Mouse (Mus musculus): ENCODE measurements at regions not wholly inside any gene's neighbourhood (a gene's known extent, or its start where the extent isn't known, plus 50 kb on each side); places are given as distances from the start of the nearest gene placed in this dataset.
A peak's percentile ranks its signal among the peaks of the same experiment; 100 is the strongest.

GRCm38 (mm10) chr2:83337364-83337763, 306.9 kb upstream of the Zc3h15 start:
- Histone ChIP-seq H3K4me2 (ENCODE audit: low read depth, low read length) (no peak overlapping the region), H3K36me3 (ENCODE audit: control insufficient read depth, insufficient read depth, low read length) (no peaks in the 10 kb centered on the region), H3K9ac (ENCODE audit: low read depth, low read length) (no peak overlapping the region), H3K27me3 (replicated peaks; ENCODE audit: control insufficient read depth, insufficient read depth, low read length) (no peaks in the 10 kb centered on the region), H3K4me1 (ENCODE audit: control insufficient read depth, insufficient read depth, low read length) (no peaks in the 10 kb centered on the region), H3K4me3 (ENCODE audit: low read depth, low read length) (no peak overlapping the region), H3K27ac (replicated peaks; ENCODE audit: low read depth, low read length) (no peak overlapping the region), H3K9me3 (ENCODE audit: control insufficient read depth, low read length) (no peaks in the 10 kb centered on the region)
- 29% methylated on average over 4 of the region's 4 CpGs for WGBS
- ATAC-seq (ENCODE audit: low read depth), result peak; percentile 37; the same call in 1 of the 2 replicates
- DNase-seq (ENCODE audit: low spot score), result peak; percentile 68

GRCm38 (mm10) chr2:83340168-83340567, 304.1 kb upstream of the Zc3h15 start:
- H3K27ac ChIP-seq (replicated peaks; ENCODE audit: low read depth, low read length), result no peak overlapping the region
- H3K4me2 ChIP-seq (ENCODE audit: low read depth, low read length), result no peak overlapping the region
- no peak overlapping the region for H3K4me3 ChIP-seq (ENCODE audit: low read depth, low read length)
- no peak for ATAC-seq (ENCODE audit: low read depth)
- DNase-seq (ENCODE audit: low spot score), result no peak
- no peaks in the 10 kb centered on the region for H3K9me3 ChIP-seq (ENCODE audit: control insufficient read depth, low read length)
- H3K4me1 ChIP-seq (ENCODE audit: control insufficient read depth, insufficient read depth, low read length), result no peaks in the 10 kb centered on the region
- H3K27me3 ChIP-seq (replicated peaks; ENCODE audit: control insufficient read depth, insufficient read depth, low read length), result no peaks in the 10 kb centered on the region
- no peak overlapping the region for H3K9ac ChIP-seq (ENCODE audit: low read depth, low read length)
- 82% methylated on average over 6 of the region's 6 CpGs for WGBS
- H3K36me3 ChIP-seq (ENCODE audit: control insufficient read depth, insufficient read depth, low read length), result no peaks in the 10 kb centered on the region

Measured in embryonic facial prominence, embryonic 14.5 days (tissue).